Mouse (Mus musculus): ENCODE data around the gene Gm49368. TPM values are rescaled to one million over a fixed set of nuclear protein-coding genes. Genes with fewer than 3 reads are reported as not detected.
"Not testable (repeated sequence)": the region's sequence is repeated elsewhere in the genome, so short reads cannot be mapped to it uniquely, and the experiment has no call there.

The Gm49368 gene
- not detected for total RNA-seq (2021)
- long read RNA-seq, experiment 1: 0 reads
- long read RNA-seq, experiment 2: 0 reads

GRCm38 (mm10) chr7:128062456-128062855 lies at the start of gene Gm49368, which contains the start of gene Itgam:
Gene Gm49368, plus strand, starts transcription at chr7:128062683.
Gene Itgam, plus strand, starts transcription at chr7:128062640.
- DNase-seq: no peak

- no peak for DNase-seq
These were observed 49.4 kb upstream of the Gm49368 start for GRCm38 (mm10) chr7:128013116-128013515.

GRCm38 (mm10) chr7:128016134-128016533 lies 46.3 kb upstream of the Gm49368 start:
- DNase-seq: not testable (repeated sequence)

DNA sequence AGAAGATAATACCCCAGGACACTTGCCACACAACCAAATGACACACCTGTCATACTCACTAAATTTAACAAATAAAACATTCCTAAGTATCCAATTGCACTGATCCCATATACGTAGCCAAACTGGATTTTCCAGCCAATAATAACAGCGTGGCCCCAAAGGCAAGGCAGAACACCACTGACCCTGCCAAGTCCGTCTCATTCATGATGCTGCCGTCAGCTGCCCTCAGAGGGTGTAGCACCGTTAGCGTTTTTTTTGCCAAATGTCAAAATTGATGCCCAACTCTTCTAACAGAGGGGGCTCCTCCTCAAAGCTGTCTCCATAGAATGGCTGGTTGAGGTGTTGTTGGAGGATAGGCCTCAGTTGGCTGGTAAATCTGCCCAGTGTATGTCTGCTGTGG lies 45.8 kb upstream of the Gm49368 start:
- DNase-seq: no peak

DNA sequence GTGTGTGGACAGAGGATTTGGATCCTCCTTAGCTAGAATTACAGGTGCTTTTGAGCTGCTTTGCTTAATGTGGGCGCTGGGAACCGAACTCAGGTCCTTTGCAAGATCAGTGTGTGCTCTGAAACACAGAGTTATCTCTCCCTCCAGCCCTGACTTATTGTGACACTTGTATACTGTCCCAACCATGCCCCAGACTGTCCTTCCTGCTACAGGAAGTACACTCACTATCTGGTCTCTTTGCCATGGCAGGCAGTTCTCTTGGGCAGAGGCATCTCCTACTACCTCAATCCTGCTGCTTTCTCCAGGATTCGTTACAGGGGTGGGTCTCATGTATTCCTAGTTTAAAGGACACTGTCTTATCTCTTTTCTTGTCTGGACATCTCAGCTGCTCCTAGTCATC lies 44.2 kb upstream of the Gm49368 start:
- DNase-seq: no peak

DNA sequence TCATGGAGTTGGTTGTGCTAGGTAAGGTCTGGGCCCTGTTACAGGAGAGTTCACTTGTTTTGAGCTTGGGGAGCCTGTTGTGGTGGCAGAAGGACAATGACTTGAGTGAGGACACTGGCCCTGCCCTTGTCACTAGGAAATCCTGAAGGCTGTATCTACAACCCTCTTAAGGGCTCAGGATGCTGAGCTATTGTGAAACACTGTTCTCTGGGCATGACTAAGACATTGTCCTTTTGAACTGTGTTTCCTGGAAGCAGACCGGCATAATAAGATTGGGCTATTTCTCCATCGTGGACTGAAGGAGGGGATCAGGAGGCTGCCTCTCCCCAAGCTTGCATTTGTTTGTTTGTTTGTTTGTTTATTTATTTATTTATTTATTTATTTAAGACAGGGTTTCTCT lies 43.3 kb upstream of the Gm49368 start:
- no peak for DNase-seq

GRCm38 (mm10) chr7:128022974-128023373 lies 39.5 kb upstream of the Gm49368 start:
- no peak for DNase-seq

DNA sequence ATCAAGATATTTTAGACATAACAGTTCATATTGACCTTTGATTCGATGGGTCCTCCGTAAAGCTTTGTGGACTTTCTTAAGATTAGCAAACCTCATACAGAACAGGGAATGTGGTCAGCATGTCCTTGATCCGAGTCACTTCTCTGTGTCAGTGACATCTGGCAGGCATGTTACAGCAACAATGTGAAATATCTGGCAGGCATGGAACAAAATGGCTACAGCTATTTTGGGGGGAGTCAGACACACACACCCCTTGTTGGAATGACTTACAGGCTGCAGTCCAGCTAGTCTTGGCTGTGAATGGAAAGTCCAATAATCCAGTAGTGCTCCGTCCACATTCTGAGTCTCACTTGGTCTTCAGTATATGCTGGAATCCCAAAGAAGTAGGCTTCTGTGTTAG lies 38.9 kb upstream of the Gm49368 start:
- DNase-seq: no peak

GRCm38 (mm10) chr7:128024364-128024763 lies 38.1 kb upstream of the Gm49368 start:
- DNase-seq: no peak

- peak; percentile 18 to 31 for DNase-seq
These were observed 37.6 kb upstream of the Gm49368 start for GRCm38 (mm10) chr7:128024932-128025331.

DNA sequence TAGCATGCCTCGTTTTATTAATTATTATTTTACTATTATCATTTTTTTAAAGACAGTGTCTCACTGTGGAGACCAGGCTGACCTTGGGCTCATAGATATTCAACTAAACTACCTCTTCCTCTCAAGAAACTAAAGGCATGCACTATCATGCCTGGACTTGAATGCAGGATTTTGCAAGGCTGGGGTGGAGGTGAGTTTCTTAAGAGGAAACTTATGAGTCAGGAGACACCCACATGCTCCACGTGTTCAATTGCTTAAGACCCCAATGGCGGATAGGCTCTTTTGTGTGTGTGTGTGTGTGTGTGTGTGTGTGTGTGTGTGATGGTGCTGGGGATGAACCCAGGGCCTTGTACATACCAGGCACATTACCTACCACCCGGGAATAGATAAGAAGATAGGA lies 37.1 kb upstream of the Gm49368 start:
- DNase-seq: no peak

DNA sequence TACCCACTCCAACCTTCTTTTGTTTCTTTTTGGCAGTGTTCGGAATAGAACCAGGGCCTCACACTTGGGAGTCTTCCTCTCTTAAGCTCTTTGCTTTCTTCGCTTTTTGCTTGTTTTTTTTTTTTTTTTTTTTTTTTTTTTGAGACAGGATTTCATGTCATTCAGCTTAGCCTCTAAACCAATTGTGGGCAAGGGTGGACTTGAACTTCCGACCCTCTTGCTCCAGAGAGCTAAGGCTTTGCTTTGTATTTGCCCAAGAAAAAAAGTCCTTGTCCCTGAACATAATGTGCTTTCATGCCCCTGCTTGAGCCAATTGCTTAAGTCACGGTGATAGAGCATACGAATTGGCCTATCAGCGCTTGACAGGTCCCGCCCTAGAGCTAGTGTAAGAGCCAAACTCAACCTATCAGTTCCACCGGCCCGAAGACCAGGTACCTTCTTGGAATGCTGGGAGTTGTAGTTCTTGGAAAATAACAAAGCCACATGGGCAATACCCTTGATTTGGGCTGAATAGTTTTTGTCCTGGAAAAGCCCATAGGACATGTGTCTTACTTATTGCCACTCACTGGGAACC lies 31.0 kb upstream of the Gm49368 start:
- peak in 1 of 2 experiments; percentile 11 for DNase-seq

DNA sequence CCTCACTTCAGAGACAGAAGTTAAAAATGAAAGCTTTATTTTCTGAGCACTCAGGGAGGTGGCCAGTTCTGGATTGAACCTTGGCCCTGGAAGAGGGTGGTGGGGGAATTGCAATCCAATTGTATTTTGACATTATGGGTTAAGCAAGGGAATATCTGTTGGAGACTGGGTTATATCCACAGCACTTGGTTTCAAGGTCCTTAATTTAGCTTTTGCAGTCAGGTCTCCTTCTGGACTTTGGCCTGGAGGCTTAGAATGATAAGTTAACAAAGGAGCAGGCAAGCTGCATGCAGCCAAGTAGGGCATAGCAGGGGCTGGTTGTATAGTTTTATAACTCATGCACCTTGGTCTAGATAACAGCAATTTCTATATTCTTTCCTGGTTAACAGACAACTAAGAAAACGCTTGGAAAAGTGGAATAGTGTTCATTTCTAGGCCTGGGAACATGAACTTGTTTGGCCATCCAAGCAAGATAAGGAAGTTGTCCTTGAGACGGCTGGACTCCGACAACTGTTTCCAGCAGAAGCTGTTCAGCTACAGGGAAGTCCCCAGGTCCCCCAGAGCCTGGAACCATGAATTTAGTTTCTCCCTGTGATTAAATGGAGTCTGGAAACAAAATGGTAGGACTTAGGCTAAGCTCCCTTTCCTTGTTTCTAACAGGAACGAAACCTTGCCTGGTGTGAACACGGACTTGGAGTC lies 30.0 kb upstream of the Gm49368 start:
- peak in 1 of 2 experiments; percentile 5 for DNase-seq

- DNase-seq: no peak
These were observed 29.5 kb upstream of the Gm49368 start for GRCm38 (mm10) chr7:128032989-128033293.

DNA sequence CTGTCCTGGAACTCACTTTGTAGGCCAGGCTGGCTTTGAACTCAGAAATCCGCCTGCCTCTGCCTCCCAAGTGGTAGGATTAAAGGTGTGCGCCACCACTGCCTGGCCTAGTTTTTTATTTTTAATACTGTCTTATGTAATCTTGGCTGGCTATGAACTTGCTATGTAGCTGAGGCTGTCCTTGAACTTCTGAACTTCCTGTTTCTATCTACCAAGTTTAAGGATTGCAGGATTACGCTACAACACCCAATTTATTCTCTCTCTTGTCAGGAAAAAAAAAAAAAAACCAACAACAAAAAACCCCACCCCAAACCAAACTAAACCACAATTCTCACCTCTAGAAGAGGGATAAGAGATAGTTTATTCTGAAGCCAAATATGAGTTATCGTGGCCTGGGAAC lies 28.9 kb upstream of the Gm49368 start:
- DNase-seq: no peak

GRCm38 (mm10) chr7:128042161-128042820 lies 20.2 kb upstream of the Gm49368 start:
- not testable (repeated sequence) for DNase-seq

- DNase-seq: peak in 1 of 2 experiments; percentile 38
These were observed 18.2 kb upstream of the Gm49368 start for GRCm38 (mm10) chr7:128044142-128044785.

- DNase-seq: no peak
These were observed 16.8 kb upstream of the Gm49368 start for GRCm38 (mm10) chr7:128045640-128046039.

GRCm38 (mm10) chr7:128048819-128049218 lies 13.7 kb upstream of the Gm49368 start:
- DNase-seq: no peak

DNA sequence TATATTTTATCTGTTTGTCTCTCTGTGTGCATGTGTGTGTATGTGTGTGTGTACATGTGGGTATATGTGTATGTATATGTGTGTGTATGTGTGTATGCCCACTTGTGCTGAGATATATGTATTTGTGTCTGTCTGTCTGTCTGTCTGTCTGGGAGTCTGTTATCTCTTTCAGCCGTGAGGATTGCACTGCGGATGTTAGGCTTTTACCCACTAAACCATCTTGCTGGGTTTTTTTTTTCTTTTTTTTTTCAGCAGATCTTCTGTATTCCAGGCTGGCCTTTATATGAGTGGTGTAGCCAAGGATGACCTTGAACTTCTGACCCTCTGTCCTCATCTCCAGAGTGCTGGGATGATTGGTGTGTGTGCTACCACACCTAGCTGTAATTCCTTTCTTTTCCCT lies 13.2 kb upstream of the Gm49368 start:
- DNase-seq: no peak

DNA sequence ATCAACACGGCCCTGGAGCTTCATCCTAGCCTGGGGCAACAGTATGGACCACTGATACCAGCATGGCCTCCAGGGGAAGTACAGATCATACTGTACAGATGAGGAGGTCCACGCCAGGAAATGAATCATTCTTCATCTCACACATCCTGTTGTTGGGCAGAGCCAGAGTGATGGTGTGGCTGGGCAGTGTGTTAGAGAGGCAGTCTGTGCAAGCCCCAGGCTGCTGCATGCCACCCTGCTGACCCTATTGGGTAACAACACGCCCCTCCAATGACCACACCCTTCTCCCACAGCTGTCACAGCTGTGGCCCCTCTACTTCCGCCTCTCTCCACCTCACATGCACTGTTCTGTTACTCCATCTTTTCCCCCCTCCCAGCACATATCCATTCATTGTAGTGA lies 11.7 kb upstream of the Gm49368 start:
- peak in 1 of 2 experiments; percentile 5 for DNase-seq

DNA sequence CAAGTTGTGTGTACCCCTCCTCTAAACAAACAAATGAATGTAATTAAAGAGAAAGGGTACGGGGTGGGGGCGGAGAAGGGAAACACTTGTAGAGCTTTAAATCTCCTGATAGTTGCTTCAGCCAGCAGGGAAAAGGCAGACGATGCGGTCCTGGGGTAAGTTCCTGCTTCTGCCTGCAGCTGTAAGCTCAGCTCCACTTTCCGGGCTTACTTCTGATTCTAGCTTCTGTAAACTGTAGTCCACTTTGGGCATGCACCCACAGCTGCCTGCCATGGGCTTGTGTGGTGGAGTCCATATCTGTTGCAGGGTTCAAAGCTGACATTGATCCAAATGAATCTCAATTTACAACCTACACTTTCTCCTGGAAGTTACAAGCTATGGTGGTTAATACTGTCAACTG lies 9.4 kb upstream of the Gm49368 start:
- DNase-seq: no peak

GRCm38 (mm10) chr7:128056917-128057444 lies 5.5 kb upstream of the Gm49368 start:
- DNase-seq: no peak
